Mouse (Mus musculus): ENCODE data around the gene Rbm8a. TPM values are rescaled to one million over a fixed set of nuclear protein-coding genes. Genes with fewer than 3 reads are reported as not detected.
A peak's percentile ranks its signal among the peaks of the same experiment; 100 is the strongest.
"Not testable (repeated sequence)": the region's sequence is repeated elsewhere in the genome, so short reads cannot be mapped to it uniquely, and the experiment has no call there.

Gene Rbm8a
- total and polyA plus RNA-seq, 2 experiments from 2014 or later: 14.9 to 114 TPM

GRCm38 (mm10) chr3:96647365-96647764 is 17.6 kb downstream of the Rbm8a start:
- DNase-seq (ENCODE audit: low spot score) (no peak), ATAC-seq (no peak)
- TF ChIP-seq CTCF (IDR thresholded peaks at IDR 0.05; ENCODE audit: low read depth): no peak
- WGBS: 81% methylated on average over 3 of the region's 3 CpGs
- Histone ChIP-seq H3K27ac (no peak overlapping the region), H3K36me3 (ENCODE audit: insufficient read depth, low read length) (peaks cover 16% of the 10 kb centered on the region; the same call in 1 of the 2 replicates), H3K4me2 (ENCODE audit: low read depth, low read length) (no peak overlapping the region), H3K9me3 (ENCODE audit: low read length) (no peaks in the 10 kb centered on the region), H3K4me1 (ENCODE audit: insufficient read depth, low read length) (no peaks in the 10 kb centered on the region), H3K9ac (replicated peaks; ENCODE audit: low read length) (no peak overlapping the region), H3K4me3 (ENCODE audit: low read length) (no peak overlapping the region), H3K27me3 (ENCODE audit: insufficient read depth, low read length) (no peaks in the 10 kb centered on the region)

DNA sequence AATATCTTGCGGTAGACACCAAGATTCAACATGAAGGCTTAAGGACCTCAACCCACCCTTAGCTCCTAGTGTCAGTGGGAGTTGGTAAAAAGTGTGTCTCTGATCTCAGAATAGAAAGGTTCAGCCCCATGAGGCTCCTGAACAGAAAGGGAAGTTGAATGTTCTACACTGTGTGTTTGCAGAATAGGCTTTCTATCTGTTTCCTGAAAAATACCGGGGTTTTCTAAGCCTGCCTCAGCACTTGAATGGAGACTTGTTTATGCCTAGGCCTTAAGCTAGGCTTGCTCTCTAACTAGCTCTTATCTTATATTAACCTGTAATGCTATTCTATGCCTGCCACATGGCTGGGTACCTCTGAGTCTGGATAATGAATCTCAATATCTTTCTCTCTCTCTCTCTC is 31.2 kb downstream of the Rbm8a start:
- no peak for TF ChIP-seq CTCF (IDR thresholded peaks at IDR 0.05; ENCODE audit: low read depth)
- DNase-seq (ENCODE audit: low spot score): no peak
- H3K9ac ChIP-seq (replicated peaks; ENCODE audit: low read length): no peak overlapping the region
- H3K4me2 ChIP-seq (ENCODE audit: low read depth, low read length): no peak overlapping the region
- no peak for ATAC-seq
- no peaks in the 10 kb centered on the region for H3K36me3 ChIP-seq (ENCODE audit: insufficient read depth, low read length)
- WGBS: 90% methylated on average over 2 of the region's 2 CpGs
- H3K4me3 ChIP-seq (ENCODE audit: low read length): no peak overlapping the region
- H3K27me3 ChIP-seq (ENCODE audit: insufficient read depth, low read length): no peaks in the 10 kb centered on the region
- no peaks in the 10 kb centered on the region for H3K9me3 ChIP-seq (ENCODE audit: low read length)
- H3K4me1 ChIP-seq (ENCODE audit: insufficient read depth, low read length): peaks cover 8% of the 10 kb centered on the region
- no peak overlapping the region for H3K27ac ChIP-seq

DNA sequence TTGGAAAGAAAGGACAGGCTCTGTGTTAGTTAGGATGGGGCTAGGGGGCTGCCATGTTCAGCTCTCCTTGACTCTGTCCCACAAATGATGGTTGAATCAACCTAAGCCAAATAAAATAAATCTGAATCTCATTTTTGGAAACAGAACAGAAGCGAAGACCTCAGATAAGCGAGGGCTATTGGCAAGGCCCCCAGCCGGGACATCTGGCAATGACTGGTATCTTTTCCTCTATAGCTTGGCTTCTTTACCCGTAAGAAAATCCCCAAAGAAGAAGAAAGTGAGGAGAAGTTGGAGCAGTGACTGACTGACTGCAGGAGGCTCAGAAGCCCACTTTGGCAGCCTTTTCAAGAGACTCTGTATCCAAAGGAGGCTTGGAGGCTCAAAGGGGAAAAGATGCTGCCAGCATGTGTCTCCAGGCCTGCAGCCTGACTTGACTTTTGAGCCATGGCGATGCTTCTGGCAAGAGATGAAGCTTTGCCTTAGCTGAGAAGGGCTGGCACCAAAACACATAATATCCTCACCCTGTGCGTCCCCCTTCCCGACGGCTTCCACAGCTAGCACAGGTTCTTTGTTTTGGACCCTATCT is 33.1 kb downstream of the Rbm8a start:
- no peaks in the 10 kb centered on the region for H3K9me3 ChIP-seq (ENCODE audit: low read length)
- peak overlapping the region; percentile 35; the same call in 1 of the 2 replicates for H3K9ac ChIP-seq (replicated peaks; ENCODE audit: low read length)
- ATAC-seq (peak; percentile 13; the same call in 1 of the 2 replicates), DNase-seq (ENCODE audit: low spot score) (peak; percentile 32)
- H3K27ac ChIP-seq: peak overlapping the region; percentile 72; the same call in 1 of the 2 replicates
- no peaks in the 10 kb centered on the region for H3K27me3 ChIP-seq (ENCODE audit: insufficient read depth, low read length)
- peak overlapping the region; percentile 60 for H3K4me2 ChIP-seq (ENCODE audit: low read depth, low read length)
- peaks cover 8% of the 10 kb centered on the region for H3K4me1 ChIP-seq (ENCODE audit: insufficient read depth, low read length)
- WGBS: 34% methylated on average over 8 of the region's 8 CpGs
- no peaks in the 10 kb centered on the region for H3K36me3 ChIP-seq (ENCODE audit: insufficient read depth, low read length)
- no peak for TF ChIP-seq CTCF (IDR thresholded peaks at IDR 0.05; ENCODE audit: low read depth)
- peak overlapping the region; percentile 28 for H3K4me3 ChIP-seq (ENCODE audit: low read length)

GRCm38 (mm10) chr3:96663432-96664239 is 33.9 kb downstream of the Rbm8a start:
- DNase-seq (ENCODE audit: low spot score) (peak; percentile 90), ATAC-seq (peak; percentile 92)
- H3K9me3 ChIP-seq (ENCODE audit: low read length): no peaks in the 10 kb centered on the region
- H3K27ac ChIP-seq: peak overlapping the region; percentile 72; the same call in 1 of the 2 replicates
- H3K27me3 ChIP-seq (ENCODE audit: insufficient read depth, low read length): no peaks in the 10 kb centered on the region
- no peaks in the 10 kb centered on the region for H3K36me3 ChIP-seq (ENCODE audit: insufficient read depth, low read length)
- peak; percentile 84 for TF ChIP-seq CTCF (IDR thresholded peaks at IDR 0.05; ENCODE audit: low read depth)
- 3% methylated on average over 16 of the region's 18 CpGs for whole genome bisulfite sequencing
- H3K9ac ChIP-seq (replicated peaks; ENCODE audit: low read length): peak overlapping the region; percentile 35; the same call in 1 of the 2 replicates
- peak overlapping the region; percentile 28 for H3K4me3 ChIP-seq (ENCODE audit: low read length)
- peaks cover 8% of the 10 kb centered on the region for H3K4me1 ChIP-seq (ENCODE audit: insufficient read depth, low read length)
- H3K4me2 ChIP-seq (ENCODE audit: low read depth, low read length): peak overlapping the region; percentile 60

GRCm38 (mm10) chr3:96665732-96666363 is 36.1 kb downstream of the Rbm8a start:
- H3K27ac ChIP-seq; ATAC-seq; DNase-seq (ENCODE audit: low spot score); H3K27me3 ChIP-seq (ENCODE audit: insufficient read depth, low read length); H3K36me3 ChIP-seq (ENCODE audit: insufficient read depth, low read length); H3K4me2 ChIP-seq (ENCODE audit: low read depth, low read length); H3K4me1 ChIP-seq (ENCODE audit: insufficient read depth, low read length); H3K9me3 ChIP-seq (ENCODE audit: low read length); H3K9ac ChIP-seq (replicated peaks; ENCODE audit: low read length); H3K4me3 ChIP-seq (ENCODE audit: low read length): not testable (repeated sequence)
- 90% methylated on average over 7 of the region's 7 CpGs for WGBS

GRCm38 (mm10) chr3:96666916-96667315 is 37.2 kb downstream of the Rbm8a start:
- 94% methylated on average over 5 of the region's 5 CpGs for WGBS
- H3K4me1 ChIP-seq (ENCODE audit: insufficient read depth, low read length): peaks cover 8% of the 10 kb centered on the region
- no peak overlapping the region for H3K4me3 ChIP-seq (ENCODE audit: low read length)
- H3K9ac ChIP-seq (replicated peaks; ENCODE audit: low read length): no peak overlapping the region
- H3K27ac ChIP-seq: no peak overlapping the region
- H3K36me3 ChIP-seq (ENCODE audit: insufficient read depth, low read length): no peaks in the 10 kb centered on the region
- no peaks in the 10 kb centered on the region for H3K27me3 ChIP-seq (ENCODE audit: insufficient read depth, low read length)
- ATAC-seq (no peak), DNase-seq (ENCODE audit: low spot score) (no peak)
- no peak for TF ChIP-seq CTCF (IDR thresholded peaks at IDR 0.05; ENCODE audit: low read depth)
- H3K4me2 ChIP-seq (ENCODE audit: low read depth, low read length): no peak overlapping the region
- H3K9me3 ChIP-seq (ENCODE audit: low read length): no peaks in the 10 kb centered on the region
